Mouse (Mus musculus): Measurements from ENCODE around the gene Il12rb1.

Gene Il12rb1

DNA sequence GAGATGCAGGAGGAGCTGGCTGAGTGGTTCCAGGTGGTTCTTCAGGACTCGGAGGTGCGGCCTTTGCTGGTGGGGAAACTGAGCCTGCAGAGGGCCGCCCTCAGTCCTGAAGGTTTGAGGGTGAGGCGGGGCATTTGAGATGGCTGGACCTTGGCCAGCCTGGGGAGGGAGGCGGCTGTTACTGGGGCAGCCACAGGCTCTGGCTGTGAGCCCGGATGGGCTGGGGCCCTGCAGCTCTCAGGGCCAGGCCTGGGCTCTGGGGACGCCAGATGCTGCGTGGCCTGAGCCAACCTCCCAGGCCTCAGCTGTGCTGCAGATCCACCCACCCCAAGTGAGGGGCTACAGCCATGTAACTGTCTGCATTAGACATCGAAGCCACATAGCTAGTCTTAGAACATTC lies 34.4 kb upstream of the Il12rb1 start:
- DNase-seq (ENCODE audit: low spot score in 2 of 2): no peak

DNA sequence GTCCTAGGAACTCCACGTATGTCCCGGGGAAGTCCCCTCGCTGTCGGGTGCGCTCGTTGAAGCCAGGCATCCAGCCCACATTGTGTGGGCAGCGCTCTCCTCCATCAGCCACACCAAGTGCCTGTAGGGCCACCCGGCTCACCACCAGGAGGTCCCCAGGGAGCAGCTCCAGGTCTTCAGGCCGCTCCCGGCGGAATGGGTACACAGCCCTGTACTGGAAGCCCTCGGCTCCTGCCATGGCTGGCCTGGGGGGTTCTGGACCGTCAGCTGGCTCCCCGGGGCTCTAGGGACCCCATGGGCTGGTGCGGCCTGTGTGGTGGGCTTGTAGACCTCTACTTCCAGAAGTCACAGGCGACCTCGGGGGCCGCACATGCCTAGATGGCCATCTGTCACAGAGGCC lies 33.5 kb upstream of the Il12rb1 start:
- DNase-seq (ENCODE audit: low spot score in 2 of 2): no peak

DNA sequence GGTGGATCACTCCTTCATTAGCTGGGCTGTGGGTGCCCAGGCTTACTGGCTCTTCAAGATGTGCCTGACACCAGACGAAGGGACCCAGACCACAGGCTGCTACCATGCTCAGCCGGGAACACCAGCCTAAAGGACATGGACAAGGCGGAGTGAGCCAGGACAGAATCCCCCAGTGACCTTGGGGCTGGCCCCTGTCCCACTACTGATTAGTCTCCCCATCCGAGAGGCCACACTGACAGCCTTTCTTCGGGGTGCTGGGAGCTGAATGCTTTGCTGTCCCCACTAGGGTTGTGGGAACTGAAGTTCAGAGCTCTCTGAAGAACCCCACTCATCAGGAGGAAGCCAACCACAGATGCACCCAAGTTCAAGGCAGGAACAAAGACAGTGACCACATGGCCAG lies 33.0 kb upstream of the Il12rb1 start:
- DNase-seq (ENCODE audit: low spot score in 2 of 2): no peak

DNA sequence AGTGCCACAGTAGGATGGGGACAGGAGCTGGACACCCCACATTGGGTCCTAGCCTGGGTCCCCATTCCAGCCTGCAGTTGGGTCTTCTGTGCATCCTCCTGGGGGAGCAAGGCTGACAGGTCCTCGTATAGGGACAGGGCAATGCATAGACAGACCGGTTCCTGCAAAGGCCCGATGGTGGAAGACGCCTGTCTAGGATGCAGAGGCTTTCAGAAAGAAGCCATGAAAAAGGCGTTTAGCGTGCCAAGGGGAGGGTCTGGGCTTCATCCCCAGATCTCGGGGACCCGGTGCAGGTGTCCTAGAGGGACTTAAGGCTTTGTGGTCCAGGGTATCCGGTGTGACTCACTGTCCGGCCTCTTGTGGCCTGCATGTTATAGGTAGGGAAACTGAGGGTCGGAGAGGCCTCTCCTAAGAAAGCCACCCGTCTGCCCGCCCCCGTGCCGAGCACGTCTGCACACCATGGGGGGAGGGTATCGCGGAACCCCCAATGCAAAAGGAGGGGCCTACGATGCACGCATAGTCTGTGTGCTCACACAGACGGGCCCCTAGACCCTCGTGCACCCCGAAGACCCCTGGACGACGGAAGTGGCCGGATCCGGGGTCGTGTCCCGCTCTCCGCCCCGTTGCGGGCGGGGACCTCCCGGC lies 32.3 kb upstream of the Il12rb1 start:
- DNase-seq (ENCODE audit: low spot score in 2 of 2): no peak

DNA sequence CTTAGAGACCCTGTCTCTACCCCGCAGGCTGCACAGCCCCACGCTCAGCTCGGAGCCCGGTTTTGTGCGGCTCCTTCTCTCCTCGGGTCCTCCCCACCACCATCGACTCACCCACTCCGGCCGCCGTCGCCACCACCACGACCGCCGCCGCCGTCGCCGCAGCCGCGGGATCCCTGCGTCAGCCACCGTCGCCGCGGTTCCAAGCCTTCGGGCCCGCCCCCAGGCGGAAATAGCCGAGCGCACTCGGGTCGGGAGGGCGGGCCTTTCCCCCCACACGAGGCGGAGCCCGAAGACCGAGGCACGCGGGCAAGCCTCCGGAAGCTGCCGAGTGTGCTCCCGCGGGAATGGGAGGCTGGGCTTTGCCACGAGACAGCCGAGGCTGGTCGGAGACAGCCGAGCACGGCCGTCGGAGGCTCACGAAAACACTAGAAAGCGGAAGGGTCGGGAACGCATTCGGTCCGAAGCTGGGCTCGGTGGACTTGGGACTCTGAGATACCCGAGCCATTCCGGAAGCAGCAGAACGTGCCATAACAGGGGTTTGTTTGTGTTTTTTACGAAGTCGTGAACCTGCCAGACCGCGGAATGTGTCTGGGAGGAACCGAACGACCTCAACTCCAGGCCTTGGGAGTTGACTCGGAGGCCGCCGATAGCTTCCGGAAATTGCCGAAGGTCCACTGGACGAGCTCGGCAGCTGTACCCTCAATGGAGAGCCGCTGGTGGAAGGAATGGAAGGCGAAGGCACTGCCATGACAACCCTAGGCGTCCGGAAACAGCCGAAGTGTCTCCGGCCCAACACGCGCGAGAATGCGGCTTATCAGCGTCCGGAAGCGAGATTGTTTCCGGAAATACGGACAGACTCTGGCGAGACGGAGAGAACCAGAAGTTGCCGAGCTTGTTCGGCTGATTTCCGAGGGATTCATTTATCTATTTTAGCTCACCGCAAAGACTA lies 31.5 kb upstream of the Il12rb1 start, which contains the start of gene Pik3r2:
Pik3r2 (minus strand) TSS at position 218 of the 949 bp plus-strand sequence.
- peak; percentile 97 to 98 for DNase-seq (ENCODE audit: low spot score in 2 of 2)

DNA sequence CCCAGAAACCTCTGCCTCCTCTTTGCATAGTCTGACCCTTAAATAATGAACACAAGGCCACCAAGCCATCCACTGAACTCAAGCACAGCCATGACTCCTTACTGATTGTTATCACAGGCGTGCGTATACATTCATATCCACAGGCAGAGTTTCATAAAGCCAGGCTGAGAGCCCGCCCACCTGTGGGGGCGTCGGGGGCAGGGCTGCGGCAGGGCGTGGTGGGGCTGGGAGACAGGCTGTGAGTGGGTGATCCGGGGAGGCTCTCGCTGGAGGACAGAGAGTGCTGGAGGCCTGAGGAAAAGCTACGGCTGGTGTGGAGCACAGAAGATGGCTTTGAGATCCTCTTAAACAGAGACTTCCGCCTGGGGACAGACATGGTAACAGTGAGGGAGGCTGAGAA lies 28.2 kb upstream of the Il12rb1 start:
- DNase-seq (ENCODE audit: low spot score in 2 of 2): no peak

DNA sequence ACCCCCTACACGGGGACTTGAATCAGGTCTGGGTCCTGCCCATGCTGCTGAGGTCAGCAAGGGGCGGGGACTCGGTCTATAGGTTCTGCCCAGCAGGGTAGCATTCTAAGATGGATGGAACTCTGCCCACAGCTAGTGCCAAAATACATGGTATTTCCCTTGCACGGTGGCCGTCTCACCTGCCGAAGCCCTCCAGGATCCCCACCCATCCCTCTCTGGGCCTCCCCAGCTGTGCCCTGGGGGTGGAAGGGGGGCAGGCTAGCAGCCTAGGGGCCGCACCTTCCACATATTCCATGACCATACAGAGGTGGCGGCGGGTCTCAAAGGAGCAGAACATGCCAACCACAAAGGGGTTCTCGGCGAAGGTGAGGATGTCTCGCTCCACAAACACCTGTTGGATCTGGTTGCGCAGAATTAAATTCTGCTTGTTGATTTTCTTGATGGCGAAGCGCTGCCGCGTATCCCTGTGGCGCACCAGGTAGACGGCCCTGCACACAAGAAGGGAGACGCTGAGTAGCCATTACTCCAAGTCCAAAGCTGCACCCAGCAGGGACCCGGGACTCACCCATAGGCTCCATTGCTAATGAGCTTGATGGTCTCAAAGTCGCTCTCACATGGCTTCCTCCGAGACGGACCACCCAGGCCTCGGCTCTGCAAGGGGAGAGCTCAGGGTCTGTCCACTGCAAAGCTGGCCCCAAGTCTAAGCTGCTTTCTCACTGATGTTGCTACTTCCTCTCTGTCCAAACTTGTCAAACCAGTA lies 21.8 kb upstream of the Il12rb1 start:
- no peak for DNase-seq (ENCODE audit: low spot score in 2 of 2)

DNA sequence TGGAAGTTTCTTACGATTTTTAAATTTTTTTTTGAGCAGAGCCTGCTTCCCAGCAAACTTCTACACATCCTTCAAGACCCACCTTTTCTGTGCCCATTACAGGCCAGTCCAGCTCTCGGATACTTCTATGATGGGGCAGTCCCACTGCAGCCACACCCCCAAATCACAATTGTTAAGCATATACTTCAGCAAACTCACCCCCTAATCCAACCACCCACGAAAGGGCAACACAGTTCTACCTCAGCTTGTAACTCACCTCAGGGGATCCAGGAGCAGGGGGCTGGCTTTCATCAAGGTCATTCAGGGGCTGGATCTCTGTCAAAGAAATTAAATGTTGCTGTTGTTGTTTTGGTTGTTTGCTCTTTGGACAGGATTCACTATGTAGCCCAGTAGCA lies 21.2 kb upstream of the Il12rb1 start:
- DNase-seq (ENCODE audit: low spot score in 2 of 2): no peak

DNA sequence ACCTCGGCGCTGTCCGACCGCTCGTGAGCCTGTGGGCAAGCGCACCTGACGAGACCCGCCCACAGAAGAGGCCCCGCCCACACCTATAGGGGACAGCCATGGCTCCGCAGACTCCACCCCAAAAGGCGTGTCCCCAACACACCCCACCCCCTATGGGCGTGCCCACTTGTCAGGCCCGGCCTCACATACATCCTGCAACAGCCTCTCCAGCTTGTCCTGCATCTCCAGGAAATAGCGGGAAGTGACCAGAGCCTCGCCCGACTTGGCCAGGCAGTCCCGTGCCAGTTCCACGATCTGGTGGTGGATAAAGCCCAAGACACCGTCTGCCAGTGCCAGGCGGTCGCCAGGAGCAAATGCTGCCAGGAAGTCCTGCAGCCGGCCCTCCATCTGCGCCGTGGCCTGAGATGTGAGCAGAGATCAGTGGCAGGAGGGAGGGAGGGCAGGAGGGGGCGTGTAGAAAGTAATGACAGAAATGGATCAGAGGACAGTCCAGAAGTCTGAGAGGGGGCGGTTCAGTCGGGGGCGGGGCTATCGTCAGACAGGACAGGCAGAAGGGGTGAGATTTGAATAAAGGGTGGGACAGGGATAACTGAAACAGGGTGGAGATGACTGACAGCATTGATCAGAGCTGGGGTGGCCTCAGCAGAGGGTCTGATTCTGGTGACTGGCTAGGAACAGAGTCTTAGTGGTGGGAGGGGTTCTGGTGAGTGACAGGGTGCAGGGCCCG lies 20.1 kb upstream of the Il12rb1 start:
- no peak for DNase-seq (ENCODE audit: low spot score in 2 of 2)

DNA sequence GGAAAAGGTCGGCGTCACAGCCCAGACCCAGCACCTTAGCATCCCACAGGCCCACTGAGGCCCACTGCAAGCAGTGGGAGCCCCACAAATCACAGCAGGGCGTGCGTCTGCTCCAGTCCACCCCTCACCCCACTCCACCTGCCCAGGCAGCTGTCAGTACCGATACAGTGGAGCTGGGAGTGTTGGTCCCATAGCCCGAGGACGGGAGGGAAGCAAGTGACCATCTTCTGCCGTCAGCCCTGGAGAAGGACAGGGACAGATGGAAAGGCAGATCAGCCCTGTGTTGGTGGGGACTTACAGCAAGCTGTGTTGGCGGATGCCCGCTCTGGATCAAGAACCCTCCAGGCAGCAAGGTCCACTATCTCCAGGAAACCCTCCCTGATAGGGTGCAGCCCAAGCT lies 19.2 kb upstream of the Il12rb1 start:
- no peak for DNase-seq (ENCODE audit: low spot score in 2 of 2)

DNA sequence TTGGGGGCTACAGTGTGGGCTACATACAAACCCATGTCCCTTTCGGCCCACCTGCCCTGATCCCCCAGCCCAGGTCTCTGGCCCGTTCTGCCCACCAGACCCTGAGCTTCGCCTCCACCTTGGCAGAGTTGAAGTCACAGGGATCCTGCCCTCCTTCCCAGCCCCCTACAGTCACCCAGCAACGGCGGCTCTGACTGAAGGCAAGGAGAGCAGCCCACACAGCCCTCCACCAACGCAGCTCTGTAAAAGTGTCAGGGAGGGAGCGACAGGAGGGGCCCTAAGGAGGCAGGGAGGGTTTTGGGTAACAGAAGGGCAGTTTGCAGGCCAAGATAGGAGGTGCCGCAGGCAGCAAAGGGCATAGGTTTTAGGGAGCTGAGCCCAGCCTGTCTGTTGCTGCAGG lies 17.4 kb upstream of the Il12rb1 start:
- peak in 1 of 2 experiments; percentile 60 for DNase-seq (ENCODE audit: low spot score in 2 of 2)

DNA sequence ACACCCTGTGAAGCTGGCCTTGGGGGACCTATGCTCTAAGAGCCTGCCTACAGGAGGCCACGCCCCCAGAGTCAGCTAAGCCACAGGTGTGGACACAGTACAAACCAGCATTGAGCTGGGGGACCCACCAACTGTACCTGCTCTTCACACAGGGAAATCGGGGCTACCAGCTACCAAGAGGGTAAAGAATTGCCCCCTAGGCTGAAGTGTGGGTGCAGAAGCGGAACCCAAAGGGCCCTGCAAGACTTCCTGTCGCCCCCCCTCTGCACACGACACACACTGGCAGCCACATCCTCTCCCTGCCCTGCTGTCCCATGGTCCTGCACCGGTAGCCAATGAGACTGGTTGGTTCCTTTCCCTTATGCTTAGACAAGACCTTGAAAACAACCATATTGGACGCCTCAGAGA lies 17.0 kb upstream of the Il12rb1 start:
- no peak for DNase-seq (ENCODE audit: low spot score in 2 of 2)

DNA sequence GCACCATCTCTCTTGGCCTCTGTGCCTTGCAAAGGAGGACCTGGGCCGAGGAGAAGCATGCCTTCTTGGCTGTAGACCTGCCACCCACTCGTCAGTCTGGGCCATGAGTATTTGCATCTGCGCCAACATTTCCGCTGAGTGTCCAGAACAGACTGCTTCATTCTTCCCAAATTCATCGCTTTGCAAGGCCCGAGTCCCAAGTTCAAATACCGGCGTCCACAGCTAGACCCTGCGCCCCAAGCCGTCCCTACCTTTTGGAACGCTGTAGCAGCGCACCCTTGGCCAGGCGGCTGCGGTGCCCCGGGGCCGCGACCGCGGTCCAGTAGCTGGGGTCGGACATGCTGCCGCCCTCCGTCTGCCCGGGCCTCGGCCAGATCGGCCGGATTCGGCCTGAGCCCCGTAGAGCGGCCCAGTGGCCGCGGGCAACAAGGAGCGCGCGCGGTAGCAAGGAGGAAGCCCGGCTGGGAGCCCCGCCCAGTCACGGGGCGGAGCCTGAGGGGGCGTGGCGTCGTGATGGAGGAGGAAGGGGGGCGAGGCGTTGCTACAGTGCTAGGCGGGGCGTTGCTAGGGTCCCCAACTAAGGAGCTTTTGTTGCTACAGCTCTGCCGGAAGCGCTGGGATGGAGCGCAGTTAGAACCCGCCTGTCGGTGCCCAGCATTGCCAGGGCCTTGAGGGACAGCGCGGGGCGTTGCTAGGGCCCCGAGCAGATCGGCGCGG lies 16.1 kb upstream of the Il12rb1 start:
- DNase-seq (ENCODE audit: low spot score in 2 of 2): peak; percentile 94 to 98

DNA sequence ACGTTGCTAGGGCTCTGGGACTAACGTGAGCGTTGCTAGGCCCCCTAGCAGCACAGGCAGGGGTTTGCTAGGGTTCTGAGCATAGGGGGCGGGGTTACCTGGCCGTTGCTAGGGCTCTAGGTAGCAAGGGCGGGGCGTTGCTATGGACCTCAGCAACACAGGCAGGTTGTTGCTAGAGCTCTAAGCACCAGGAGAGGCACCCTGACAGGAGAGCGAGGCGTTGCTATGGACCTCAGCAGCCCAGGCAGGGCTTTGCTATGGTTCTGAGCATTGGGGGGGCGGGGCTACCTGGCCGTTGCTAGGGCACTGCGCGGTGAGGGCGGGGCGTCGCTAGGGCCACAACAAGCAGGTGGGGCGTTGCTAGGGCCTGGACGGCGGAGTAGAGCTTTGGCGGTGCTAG lies 15.5 kb upstream of the Il12rb1 start:
- DNase-seq (ENCODE audit: low spot score in 2 of 2): no peak

DNA sequence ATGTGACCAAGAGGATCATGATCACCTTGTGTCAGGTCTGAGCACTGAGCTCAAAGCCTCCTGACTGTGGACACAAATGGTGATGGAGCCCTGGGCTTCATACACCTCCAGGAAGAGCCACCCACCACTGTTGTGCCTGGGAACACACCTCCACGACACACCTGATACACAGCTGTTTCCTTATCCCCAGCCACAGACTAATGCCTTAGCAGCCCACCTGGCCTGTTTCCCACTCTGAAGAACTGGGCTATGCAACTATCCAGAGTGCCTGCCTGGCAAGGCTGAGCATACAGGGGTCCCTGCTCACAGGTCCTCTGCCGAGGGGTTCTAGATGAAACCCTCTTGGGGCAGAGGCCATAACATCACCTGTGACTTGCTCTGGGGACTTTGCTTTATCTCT lies 14.0 kb upstream of the Il12rb1 start:
- DNase-seq (ENCODE audit: low spot score in 2 of 2): no peak

DNA sequence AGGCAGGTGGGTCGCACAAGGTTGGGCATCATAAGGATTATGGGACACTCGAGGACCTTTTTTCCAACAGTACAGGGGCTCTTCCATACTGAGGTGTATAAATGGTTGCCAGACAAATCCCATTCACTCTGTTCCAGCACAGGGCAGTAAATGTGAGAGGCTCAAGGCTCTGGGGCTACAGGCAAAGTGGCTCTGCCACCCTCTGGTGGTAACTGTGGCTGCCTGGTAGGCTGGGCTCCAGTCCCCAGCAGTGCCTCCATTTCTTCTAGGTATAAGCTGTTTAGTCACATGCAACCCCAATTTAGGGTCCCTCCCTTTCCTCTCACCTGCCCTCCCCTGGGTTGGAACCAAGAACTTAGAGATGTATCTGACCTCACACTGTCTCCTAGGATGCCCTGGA lies 12.9 kb upstream of the Il12rb1 start:
- no peak for DNase-seq (ENCODE audit: low spot score in 2 of 2)

DNA sequence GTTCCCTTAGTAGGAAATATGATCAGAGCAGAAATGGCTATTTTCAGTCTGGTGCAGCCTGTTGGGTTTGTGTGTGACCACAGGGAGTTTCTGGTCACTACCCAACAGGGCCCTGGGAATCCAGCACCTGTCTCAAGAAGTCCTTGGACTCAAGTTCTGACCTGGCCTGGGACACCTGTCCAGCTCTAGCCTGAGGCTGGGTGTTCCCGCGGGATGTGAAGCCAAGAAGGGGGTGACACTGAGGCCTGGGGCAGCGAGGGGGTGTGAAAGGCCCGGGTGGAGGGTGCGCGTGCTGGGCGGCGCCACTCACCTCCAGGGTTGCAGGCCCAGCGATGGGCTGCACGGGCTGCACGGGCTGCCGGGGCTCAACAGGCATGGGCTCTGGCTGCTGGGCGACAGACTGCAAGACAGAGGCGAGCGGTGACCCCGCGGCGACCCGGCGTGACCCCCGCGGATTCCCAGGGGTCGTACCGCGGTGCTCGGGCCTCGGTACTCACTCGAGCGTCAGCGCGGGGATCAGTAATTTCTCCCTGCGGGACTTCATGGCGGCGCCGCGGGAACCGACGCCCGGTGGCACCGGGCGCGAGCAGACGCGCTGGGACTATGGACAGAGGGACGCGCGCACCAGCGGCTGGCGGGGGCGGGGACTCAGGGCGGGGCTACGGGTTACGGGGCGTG lies 11.7 kb upstream of the Il12rb1 start:
- DNase-seq (ENCODE audit: low spot score in 2 of 2): peak in 1 of 2 experiments; percentile 8

DNA sequence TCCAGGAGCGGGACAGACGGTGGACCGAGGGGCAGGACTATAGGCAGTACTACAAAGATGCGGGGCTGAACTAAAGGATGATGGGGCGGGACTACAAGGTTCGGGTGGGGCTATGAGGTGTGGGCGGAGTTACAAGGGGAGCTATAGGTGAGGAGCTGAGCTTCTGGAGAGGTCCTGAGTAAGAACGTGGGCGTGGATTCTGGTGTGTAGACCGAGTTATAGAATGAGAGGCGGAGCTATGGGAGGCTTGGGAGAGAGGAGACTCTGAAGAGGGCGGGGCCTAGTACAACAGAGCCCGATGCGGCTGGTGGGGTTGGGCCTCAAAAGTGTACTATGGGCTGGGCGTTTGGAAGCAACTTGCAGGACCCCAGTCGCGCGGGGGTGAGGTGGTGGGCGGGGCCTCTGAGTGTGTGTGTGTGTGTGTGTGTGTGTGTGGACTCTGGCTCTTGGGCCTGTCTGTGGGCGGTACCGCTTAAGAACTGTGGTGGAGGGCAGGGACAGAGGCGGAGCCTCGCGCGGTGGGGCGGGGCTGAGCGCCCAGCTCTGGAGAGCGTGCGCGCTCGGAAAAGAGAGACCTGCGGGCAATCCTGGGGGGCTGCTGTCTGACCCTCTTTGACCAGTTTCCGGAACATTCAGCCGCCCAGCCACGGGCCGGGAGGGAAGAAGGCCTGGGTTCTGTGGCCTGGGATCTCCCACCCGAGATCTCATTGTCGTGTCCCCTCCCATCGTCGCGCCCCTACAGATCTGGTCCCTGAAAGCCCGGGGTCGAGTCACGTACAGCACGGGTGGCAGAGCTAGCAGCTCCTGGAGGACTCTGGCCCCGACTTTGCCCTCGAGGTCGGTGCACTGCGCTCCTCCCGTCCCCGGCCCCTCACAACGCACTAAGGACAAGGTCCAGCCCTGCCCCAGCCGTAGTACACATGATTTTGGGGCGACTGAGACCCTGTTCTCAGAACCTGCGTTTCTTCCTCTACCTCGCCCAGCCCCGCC lies 10.9 kb upstream of the Il12rb1 start:
- DNase-seq (ENCODE audit: low spot score in 2 of 2): peak; percentile 89

DNA sequence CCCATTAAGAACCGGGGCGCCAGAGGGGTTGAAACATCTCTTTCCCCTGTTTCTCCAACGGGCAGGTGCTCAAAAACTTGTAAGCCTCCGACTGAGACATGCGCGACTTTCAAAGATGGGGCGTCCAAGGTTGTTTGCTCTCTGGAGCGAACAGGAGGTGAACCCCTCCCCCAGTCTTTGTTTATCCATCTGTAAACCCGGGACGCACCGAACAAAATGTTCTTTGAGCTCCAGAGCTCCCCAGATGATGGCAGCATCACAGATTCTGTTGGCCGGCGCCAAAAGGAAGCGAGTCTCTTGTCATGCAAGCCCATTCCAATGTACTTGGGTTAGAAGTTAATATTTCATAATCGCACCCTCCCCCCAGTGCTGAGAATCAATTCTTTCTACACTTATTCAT lies 10.0 kb upstream of the Il12rb1 start:
- DNase-seq (ENCODE audit: low spot score in 2 of 2): no peak
